Mouse (Mus musculus): Measurements from ENCODE around the gene Usp15.

- TF ChIP-seq POLR2A (IDR thresholded peaks at IDR 0.05; ENCODE audit: insufficient read depth, low read length) (no peak), CTCF (IDR thresholded peaks at IDR 0.05; ENCODE audit: low read depth, low read length) (no peak), EP300 (IDR thresholded peaks at IDR 0.05; ENCODE audit: insufficient read depth, low read depth, low read length) (no peak)
These were observed 4.6 kb upstream of the Usp15 start for GRCm38 (mm10) chr10:123201436-123201835.

Measured in ES-Bruce4 (cell line).